Mouse (Mus musculus): Measurements from ENCODE around the gene Arl5b.

The Arl5b gene

DNA sequence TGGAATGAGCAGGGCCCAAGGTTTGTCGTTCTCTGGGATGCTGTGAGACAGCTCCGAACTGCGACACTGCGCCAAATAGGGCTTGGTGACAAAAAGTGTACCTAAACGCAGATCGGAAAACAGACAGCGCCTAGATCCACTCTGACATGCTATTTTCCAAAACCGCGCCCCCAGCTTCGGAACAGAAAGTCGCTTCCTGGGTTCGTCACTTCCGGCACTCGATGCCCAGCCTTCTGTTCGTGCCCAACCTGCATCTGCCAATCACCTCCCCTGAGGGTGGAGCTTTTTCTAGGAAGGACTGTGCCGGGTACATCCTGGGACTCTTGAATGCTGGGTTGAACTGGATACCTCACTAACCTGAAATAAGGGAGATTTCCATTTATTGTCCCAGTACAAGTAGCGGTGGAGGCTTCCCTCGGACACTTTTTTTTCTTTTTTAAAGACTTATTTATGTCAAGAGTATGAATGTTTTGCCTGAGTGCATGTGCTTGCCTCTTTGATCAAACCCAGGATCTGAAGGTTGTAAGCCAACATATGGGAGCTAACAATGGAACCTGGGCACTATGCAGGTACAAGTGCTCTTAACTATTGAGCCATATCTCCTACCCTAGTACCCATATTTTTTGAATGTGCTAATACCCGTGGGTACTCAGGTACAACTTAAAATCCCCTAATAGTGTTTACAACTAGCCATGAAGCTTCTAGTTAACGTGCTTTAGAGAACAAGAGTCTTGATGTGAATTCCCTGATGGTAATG is at the start of gene Arl5b:
Gene Arl5b (plus strand): TSS at position 279 of the 757 bp plus-strand sequence.
- in situ Hi-C loops (cut with MboI; ENCODE audit: unreplicated experiment in 2 of 2) = loop anchor here (10.0 to 25.0 kb wide), 5 partner anchors 104 to 987 kb away; partner anchors contain the start of genes Hacd1 (in 2 of the 2), Stam (in 2 of the 2) and Tmem236 (in 2 of the 2)

DNA sequence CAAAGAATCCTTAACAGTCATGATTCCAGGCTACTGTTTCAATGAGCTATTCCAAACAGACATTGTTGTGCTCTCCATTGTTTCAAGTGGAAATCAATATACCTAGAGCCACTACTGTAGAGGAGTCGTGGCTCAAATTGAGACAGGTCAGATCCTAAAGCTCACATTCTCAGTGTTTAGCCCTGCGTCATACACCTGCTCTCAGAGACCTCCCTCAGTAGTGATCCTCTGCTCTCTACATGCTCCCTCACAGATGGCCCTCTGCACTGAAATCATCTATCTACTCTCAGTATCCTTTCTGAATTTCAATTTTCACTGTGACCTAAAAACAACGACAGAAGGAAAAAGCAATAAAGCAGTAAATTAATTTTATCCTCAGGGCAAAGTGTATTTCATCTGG is 41.7 kb upstream of the Arl5b start:
- in situ Hi-C loops (cut with MboI; ENCODE audit: unreplicated experiment in 2 of 2) = no loop called here

DNA sequence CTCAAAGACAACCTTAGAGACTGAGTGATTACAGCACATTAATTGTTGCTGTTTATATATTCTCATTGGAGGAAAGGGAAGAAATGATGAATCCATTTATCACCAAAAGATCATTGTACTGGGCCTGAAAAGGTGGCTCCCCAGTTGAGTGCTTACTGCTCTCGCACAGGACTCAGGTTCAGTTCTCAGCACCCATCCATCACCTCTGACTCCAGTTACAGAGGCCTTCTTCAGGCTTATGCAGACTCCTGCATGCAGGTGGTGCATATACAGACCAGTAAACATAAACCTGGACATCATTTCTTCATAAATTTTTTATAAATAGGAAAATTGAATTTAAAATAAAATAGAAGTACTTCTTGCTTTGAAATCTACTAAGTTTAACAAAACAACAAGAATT is 41.1 kb upstream of the Arl5b start:
- in situ Hi-C loops (cut with MboI; ENCODE audit: unreplicated experiment in 2 of 2) = no loop called here

DNA sequence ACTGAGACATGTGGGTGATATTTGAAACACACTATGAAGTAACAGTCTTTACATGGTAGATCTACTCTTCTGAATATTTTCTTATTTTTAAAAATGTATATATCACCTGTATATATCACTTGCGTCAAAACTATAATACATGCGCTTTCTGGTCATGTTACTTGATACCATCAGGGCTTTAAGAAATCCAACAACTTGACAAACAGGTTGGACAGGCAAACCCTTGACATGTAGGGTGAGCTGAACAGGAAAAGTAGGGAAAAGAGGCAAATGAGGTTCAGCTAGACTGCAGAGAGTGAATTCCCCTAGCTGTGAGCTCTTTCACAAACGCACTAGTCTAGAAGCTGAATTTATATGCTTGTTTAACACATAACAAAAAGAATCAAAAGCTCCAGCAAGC is 22.4 kb upstream of the Arl5b start:
- in situ Hi-C loops (cut with MboI; ENCODE audit: unreplicated experiment in 2 of 2) = loop anchor here (25.0 kb wide), 4 partner anchors 715 to 965 kb away; partner anchors contain the start of genes Hacd1 (in 2 of the 2), Stam (in 2 of the 2) and Tmem236 (in 2 of the 2)

DNA sequence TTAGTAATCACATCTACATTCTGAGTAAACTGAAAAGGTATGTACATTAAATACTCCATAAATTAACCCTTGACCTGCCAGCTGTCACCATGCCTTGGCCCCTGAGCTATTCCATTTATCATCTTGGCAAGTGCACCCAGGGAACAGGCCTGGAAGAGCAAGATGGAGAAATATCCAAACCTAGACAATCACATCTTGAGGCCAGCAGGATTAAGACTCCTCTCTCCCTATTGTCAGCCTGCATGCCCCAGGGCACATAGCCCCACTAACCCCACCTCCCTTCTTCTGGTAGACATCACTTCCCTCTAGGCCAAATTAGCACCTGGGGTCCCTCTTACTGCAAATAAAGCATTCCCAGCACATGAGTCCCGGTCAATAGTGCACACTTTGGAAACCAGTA is 21.4 kb upstream of the Arl5b start:
- in situ Hi-C loops (cut with MboI; ENCODE audit: unreplicated experiment in 2 of 2) = loop anchor here (25.0 kb wide), 4 partner anchors 716 to 966 kb away; partner anchors contain the start of genes Hacd1 (in 2 of the 2), Stam (in 2 of the 2) and Tmem236 (in 2 of the 2)

DNA sequence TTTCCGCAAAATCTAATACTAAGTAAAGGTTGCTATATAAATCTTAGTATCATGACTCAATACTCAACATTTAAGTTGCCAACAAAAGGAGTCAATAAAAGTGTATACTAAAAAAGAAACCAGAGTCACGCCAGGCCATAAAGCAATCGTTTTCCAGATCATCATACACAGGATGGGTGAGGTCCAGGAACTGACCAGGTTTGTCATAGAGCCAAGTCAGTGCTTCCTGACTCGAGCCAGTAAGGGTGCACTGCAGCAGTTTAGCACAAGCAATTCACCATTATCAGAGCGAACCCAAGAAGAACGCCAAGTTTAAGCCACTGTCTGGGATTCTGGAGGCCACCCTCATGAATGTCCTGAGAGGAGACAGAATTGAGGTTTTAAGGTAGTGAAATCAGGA is 10.5 kb upstream of the Arl5b start:
- in situ Hi-C loops (cut with MboI; ENCODE audit: unreplicated experiment in 2 of 2) = loop anchor here (5.0 to 25.0 kb wide), 5 partner anchors 186 to 976 kb away; partner anchors contain the start of genes Hacd1 (in 2 of the 2), Stam (in 2 of the 2) and Tmem236 (in 2 of the 2)

DNA sequence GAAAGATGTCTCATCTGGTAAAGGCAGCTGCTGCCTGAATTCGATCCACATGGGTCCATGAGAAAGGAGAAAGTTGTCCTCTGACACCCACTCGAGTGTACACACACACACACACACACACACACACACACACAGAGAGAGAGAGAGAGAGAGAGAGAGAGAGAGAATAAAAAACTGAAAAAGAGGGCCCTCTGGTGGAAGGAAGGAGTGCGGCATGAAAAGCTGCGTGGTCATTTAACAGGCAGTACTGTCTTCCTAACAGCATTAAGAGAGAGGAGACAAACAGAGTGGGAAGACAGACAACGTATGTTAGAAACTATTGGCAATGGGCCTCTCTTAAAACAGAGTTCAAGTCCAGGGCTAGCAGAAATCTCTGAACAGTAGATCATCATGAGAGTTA is 8.9 kb upstream of the Arl5b start:
- in situ Hi-C loops (cut with MboI; ENCODE audit: unreplicated experiment in 2 of 2) = loop anchor here (5.0 to 25.0 kb wide), 7 partner anchors 96 to 978 kb away; partner anchors contain the start of genes Hacd1 (in 2 of the 2), Stam (in 2 of the 2) and Tmem236 (in 2 of the 2)

DNA sequence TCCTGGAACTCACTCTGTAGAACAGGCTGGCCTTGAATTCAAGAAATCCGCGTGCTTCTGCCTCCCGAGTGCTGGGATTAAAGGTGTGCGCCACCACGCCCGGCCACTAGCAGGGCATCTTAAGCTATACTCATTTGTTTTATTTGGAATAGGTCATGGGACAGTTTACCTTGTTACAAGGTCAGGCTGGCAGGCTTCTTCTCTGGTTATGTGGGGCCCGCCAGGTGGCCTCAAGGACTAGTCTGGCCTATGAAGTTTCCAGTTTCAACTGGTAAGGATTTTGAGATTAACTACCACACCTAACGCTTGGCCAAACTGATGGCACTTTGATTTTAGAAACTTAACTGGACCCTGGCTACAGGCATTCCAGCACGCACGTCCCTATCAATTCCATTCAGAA is 5.3 kb downstream of the Arl5b start:
- in situ Hi-C loops (cut with MboI; ENCODE audit: unreplicated experiment in 2 of 2) = loop anchor here (10.0 to 25.0 kb wide), 6 partner anchors 983 to 1780 kb away; partner anchors contain the start of genes Rsu1 (in 1 of the 2), Trdmt1 (in 1 of the 2) and Vim (in 1 of the 2)

DNA sequence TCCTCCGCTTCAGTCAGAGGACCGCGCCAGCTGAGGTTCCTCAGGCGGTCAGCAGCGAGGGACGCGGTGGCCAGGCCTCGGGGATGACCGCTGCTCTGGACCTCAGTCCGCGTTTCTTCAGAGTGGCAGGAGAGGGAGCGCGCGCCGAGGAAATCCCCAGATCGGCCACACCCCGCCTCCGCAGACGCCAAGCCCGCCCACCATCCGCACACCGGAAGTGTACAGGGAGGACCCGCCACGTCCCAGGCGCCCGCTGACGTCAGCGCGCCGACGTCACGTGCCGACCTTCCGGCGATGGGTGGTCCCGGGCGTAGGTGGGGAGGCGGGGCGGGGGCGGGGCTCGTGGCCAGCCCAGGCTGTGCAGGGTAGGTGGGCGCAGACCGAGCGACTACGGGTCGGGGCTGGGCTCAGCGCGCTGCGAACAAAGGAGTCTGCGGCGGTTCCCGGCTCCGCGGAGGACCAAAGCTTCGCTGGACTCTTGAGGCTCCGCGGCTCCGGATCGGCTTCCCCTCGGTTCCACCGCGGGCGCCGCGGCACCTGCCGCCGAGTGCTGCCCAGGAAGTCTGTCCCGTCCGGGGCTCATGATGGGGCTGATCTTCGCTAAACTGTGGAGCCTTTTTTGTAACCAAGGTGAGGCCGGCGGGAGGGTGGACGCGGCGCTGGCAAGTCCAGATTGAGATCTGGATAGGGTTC is 5.9 kb downstream of the Arl5b start, which contains the start of gene Nsun6:
Gene Nsun6 (minus strand): TSS at position 125 of the 693 bp plus-strand sequence.
- in situ Hi-C loops (cut with MboI; ENCODE audit: unreplicated experiment in 2 of 2) = loop anchor here (10.0 to 25.0 kb wide), 6 partner anchors 982 to 1780 kb away; partner anchors contain the start of genes Rsu1 (in 1 of the 2), Trdmt1 (in 1 of the 2) and Vim (in 1 of the 2)

DNA sequence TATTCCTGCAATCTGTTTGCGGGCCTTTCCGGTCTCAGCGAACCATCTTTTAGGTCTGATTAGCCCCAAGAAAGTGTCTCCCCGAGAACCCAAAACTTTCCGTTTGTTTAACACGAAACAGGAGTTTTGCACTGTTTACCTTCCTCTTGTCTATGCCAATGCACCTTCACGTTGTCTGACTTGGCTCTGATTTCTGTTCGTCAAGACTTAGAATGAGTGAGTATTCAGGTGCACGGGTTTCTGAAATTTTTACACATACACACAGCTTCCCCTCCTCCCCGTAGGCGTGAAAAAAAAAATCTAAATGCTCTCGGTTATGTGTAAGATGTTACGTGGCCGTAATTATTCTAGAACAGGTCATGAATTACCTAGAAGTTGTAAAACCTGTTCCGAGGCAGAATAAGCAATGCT is 6.6 kb downstream of the Arl5b start:
- in situ Hi-C loops (cut with MboI; ENCODE audit: unreplicated experiment in 2 of 2) = loop anchor here (10.0 to 25.0 kb wide), 6 partner anchors 982 to 1781 kb away; partner anchors contain the start of genes Rsu1 (in 1 of the 2), Trdmt1 (in 1 of the 2) and Vim (in 1 of the 2)

DNA sequence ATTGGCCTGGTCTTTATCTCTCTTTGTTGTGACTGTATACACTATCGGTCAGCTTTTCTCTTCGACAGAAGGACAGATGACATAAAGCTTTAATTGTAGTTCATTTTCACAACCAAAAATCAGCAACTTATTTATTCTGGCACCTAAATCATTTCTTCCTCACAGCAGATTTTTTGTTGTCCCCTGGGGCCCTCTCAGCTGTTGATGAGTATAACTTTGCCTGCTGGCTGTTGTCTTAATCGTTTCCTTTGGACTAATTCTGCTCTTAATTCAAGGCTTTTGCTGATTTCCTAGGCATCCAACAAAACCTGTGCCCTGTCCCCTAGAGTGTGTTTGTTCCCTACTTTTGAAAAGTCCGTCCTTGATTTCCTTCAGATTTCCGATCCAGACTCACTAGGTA is 9.0 kb downstream of the Arl5b start:
- in situ Hi-C loops (cut with MboI; ENCODE audit: unreplicated experiment in 2 of 2) = loop anchor here (10.0 to 25.0 kb wide), 6 partner anchors 979 to 1783 kb away; partner anchors contain the start of genes Rsu1 (in 1 of the 2), Trdmt1 (in 1 of the 2) and Vim (in 1 of the 2)

DNA sequence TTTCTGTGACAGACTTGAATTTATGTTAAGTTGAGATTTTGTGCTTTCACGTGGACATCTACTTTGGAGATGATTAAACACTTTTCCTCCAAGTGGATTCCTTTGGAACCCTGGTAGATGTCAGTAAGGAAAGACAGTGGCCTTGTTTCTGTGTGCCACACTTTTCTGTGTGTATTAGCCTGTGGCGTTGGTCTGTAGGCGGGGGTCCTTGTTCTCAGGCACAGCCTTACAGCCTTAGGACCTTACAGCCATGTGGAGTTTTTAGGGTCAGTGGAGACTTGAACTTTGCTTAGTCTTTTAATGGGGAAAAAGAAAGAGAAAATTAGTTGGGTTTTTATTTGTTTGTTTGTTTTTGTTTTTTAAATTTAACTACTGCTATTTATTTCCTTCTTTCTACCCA is 11.7 kb downstream of the Arl5b start:
- in situ Hi-C loops (cut with MboI; ENCODE audit: unreplicated experiment in 2 of 2) = loop anchor here (25.0 kb wide), 3 partner anchors 976 to 1774 kb away; no protein-coding TSS in a partner anchor

DNA sequence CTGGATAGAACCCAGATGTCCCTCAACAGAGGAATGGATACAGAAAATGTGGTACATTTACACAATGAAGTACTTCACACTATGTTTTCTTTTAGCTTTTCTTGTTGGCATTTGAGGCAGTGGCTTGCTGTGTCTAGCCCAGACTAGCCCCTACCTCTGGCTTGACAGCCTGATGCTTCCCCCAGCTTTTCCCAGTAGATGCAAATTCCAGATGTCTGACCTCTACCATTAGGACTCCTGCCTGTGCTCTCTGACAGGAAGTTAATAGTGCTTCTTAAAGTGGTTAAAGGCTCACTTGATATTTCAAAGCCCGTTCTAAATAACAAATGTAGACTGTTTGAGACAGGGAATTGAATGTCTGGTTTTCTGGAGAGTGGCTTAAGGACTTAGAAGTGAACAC is 14.6 kb downstream of the Arl5b start:
- in situ Hi-C loops (cut with MboI; ENCODE audit: unreplicated experiment in 2 of 2) = loop anchor here (25.0 kb wide), 3 partner anchors 973 to 1777 kb away; no protein-coding TSS in a partner anchor

DNA sequence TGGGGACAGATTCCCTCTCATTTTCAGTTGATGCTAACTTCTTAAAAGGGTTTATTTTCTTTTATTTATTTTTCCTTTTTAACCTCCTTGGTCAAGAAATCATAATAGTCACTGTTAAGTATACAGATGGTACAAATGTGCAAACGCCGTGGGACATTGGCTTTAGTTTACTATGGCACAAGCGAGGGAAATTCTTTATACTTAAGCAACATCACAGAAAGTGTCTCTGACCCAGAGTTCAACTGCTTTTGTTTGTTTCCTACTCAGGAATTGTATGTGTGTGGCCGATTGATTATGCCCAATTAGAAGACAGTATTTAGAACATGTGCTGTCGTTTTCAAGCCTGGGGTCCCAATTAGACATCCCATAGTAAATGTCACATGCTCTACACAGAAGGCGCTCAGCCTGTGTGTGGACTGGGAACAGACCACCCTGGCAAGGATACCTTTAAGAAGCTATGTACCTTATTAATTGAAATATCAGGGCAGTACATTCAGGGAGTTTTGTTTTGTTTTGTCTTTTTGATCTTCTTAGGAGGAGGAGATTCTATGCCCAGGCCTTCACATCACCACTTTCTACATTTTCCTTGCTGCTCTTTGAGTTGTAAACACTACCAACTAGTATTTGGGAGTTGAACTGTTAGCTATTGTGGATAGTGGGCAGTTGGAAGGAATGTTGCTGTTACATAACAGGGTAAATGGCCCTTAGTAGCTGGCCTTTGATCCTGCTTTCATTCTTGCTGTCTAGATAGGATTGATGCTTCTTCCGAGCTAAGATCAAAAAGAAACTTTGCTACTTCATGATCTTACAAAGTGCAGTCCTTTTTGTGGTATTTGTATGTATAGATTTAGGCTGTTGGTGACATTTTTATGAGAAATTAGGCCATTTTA is 15.4 kb downstream of the Arl5b start:
- in situ Hi-C loops (cut with MboI; ENCODE audit: unreplicated experiment in 2 of 2) = loop anchor here (25.0 kb wide), 3 partner anchors 973 to 1777 kb away; no protein-coding TSS in a partner anchor

DNA sequence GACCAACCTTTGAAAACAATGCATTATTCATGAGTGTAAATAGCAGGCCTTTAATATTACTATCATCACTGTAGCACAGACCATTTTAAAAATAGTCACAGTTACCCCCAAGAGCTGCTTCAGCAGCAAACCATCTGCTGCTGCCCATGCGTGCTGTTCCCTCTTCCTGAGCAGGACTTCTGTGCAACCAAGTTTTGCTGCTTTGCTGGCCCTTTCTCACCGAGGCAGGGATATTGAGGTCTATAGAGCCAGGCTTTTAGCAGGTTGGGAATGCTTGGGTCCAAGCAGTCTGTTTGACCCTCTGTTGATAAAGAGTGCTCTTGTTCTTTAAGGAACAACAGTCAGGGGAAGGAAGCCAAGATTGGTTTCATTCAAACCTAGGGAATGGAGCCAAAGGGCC is 16.3 kb downstream of the Arl5b start:
- in situ Hi-C loops (cut with MboI; ENCODE audit: unreplicated experiment in 2 of 2) = loop anchor here (25.0 kb wide), 3 partner anchors 972 to 1778 kb away; no protein-coding TSS in a partner anchor

DNA sequence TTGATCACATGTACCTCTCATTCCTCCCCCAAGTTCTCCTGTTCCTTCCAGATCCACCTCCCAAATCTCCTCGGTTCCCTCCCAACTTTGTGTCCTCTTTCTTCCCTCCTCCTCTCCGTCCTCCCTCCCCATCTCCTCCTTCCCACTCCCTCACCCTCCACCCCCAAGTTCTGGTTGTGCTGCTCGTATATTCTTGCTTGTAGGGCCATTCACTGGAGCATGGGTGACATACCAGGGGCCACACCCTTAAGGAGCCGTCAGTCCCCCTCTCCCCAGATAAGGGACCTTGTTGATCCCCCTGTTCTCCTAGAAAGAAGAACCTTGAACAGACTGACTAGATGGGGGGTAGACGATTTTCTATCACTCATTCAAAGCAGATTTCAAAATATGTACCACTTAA is 17.9 kb downstream of the Arl5b start:
- in situ Hi-C loops (cut with MboI; ENCODE audit: unreplicated experiment in 2 of 2) = loop anchor here (25.0 kb wide), 3 partner anchors 970 to 1780 kb away; no protein-coding TSS in a partner anchor

DNA sequence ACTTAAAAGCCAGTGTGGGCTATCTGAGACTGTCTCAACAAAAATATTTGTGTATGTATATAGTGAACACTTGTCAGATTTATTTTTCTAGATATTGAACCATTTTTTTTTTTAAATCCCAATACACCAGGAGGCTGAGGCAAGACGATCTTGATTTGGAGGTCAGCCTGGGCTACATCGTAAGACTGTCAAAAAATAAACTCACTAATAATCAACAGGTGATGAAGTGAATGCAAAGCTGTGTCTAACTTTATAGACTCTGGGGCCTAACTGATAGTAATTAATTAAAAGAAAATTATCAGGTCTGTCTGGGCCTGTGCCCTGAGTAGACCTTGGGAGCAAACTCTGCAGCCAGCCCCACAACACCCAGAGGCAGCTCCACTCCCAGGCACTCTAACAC is 34.5 kb downstream of the Arl5b start:
- in situ Hi-C loops (cut with MboI; ENCODE audit: unreplicated experiment in 2 of 2) = loop anchor here in 1 of 2 experiments (25.0 kb wide), 1 partner anchor 1229 kb away; no protein-coding TSS in a partner anchor

DNA sequence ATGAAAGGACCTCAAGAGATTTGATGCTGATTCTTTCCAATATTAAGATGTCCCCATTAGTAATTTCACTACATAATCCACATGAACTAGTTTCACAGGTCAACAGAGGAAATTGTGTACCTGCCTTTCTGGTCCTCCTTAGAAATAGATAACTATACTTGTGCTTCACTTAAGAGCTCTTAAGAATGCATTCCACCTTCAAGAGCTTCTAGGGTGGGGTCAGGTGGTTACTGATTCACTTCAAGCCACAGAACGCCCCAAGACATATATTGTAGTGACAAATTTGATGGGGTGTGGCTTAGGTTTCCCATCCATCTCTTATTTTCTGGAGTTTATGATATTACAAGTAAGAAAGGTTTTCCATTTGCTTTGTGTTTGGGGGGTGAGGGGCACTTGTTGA is 38.1 kb downstream of the Arl5b start:
- in situ Hi-C loops (cut with MboI; ENCODE audit: unreplicated experiment in 2 of 2) = loop anchor here in 1 of 2 experiments (25.0 kb wide), 1 partner anchor 1225 kb away; no protein-coding TSS in a partner anchor

All from v-Abl transformed pro-B cells (cell line).